Mouse (Mus musculus) MEL (cell line): ENCODE measurements around the gene Ubc. TPM values are rescaled to one million over a fixed set of nuclear protein-coding genes. Genes with fewer than 3 reads are reported as not detected.

Experiments used
- DNase-seq: peaks from one replicate; pipeline ENCODE4 v3.0.0; 2011; ENCODE audit warnings: low read depth, low spot score
- H3K27ac ChIP-seq: 2 replicates; pipeline ENCODE4 v1.5.1; 2012; ENCODE audit warnings: low read depth, mild to moderate bottlenecking, control low read depth, low read length, moderate library complexity; ENCODE audit not compliant: control insufficient read depth
- H3K27me3 ChIP-seq, 2 experiments: fragments of 150-350 bp in 1 of 2; sonication (generic) in 1 of 2; 2 replicates each; pipeline ENCODE4 v1.6.1; 2012; ENCODE audit warnings: low read length in 2 of 2, mild to moderate bottlenecking in 2 of 2, improper control_type of control experiment in 1 of 2, moderate library complexity in 1 of 2; ENCODE audit not compliant: insufficient read depth in 2 of 2, control insufficient read depth in 1 of 2
- H3K36me3 ChIP-seq, 2 experiments: 2 replicates each; pipeline ENCODE4 v1.6.1; 2012 to 2014; ENCODE audit warnings: low read length in 2 of 2, improper control_type of control experiment in 1 of 2, inconsistent platforms in 1 of 2, mild to moderate bottlenecking in 1 of 2; ENCODE audit not compliant: insufficient read depth in 2 of 2, control insufficient read depth in 1 of 2
- H3K4me1 ChIP-seq, 2 experiments: fragments of 150-350 bp in 1 of 2; sonication (generic) in 1 of 2; 2 replicates each; pipeline ENCODE4 v1.6.1; 2012; ENCODE audit warnings: low read length in 2 of 2, improper control_type of control experiment in 1 of 2, mild to moderate bottlenecking in 1 of 2; ENCODE audit not compliant: insufficient read depth in 2 of 2, control insufficient read depth in 1 of 2
- H3K4me3 ChIP-seq, 2 experiments: fragments of 150-350 bp in 1 of 2; sonication (generic) in 1 of 2; 2 replicates each; pipeline ENCODE4 v1.5.1; 2012; ENCODE audit warnings: low read depth in 2 of 2, low read length in 2 of 2, mild to moderate bottlenecking in 2 of 2, moderate library complexity in 2 of 2, control low read depth in 1 of 2, improper control_type of control experiment in 1 of 2; ENCODE audit not compliant: control insufficient read depth in 1 of 2, insufficient read depth in 1 of 2
- H3K79me2 ChIP-seq: 2 replicates; pipeline ENCODE4 v1.6.1; 2012; ENCODE audit warnings: mild to moderate bottlenecking, low read length, moderate library complexity; ENCODE audit not compliant: control insufficient read depth, poor library complexity, insufficient read depth
- H3K9ac ChIP-seq: 2 replicates; pipeline ENCODE4 v1.6.1; 2012; ENCODE audit warnings: low read depth, mild to moderate bottlenecking, control low read depth, low read length, moderate library complexity; ENCODE audit not compliant: control insufficient read depth, poor library complexity, severe bottlenecking
- H3K9me3 ChIP-seq: fragments of 150-350 bp; sonication (generic); replicated peaks from 2 replicates; pipeline ENCODE4 v1.6.1; 2012; ENCODE audit warnings: mild to moderate bottlenecking, low read length, improper control_type of control experiment, moderate library complexity; ENCODE audit not compliant: insufficient read depth
- BHLHE40 ChIP-seq: IDR thresholded peaks from 2 replicates; pipeline ENCODE4 v1.6.1; 2012; ENCODE audit warnings: low read depth, mild to moderate bottlenecking, inconsistent platforms, low read length, improper control_type of control experiment, borderline replicate concordance
- CHD1 ChIP-seq: IDR thresholded peaks from 2 replicates; pipeline ENCODE4 v1.6.1; 2012; ENCODE audit warnings: low read depth, mild to moderate bottlenecking, inconsistent platforms, low read length, improper control_type of control experiment
- CTCF ChIP-seq, 3 experiments: IDR thresholded peaks in 2 of 3; conservative IDR thresholded peaks in 1 of 3; 2 replicates each; pipeline ENCODE4 v1.5.1; 2011 to 2012; ENCODE audit warnings: low read length in 3 of 3, low read depth in 2 of 3, mild to moderate bottlenecking in 2 of 3, improper control_type of control experiment in 1 of 3, inconsistent platforms in 1 of 3, mixed read lengths in 1 of 3, moderate library complexity in 1 of 3; ENCODE audit not compliant: control insufficient read depth in 1 of 3, insufficient read depth in 1 of 3, poor library complexity in 1 of 3, severe bottlenecking in 1 of 3
- ELF1 ChIP-seq: IDR thresholded peaks from 2 replicates; pipeline ENCODE4 v1.6.1; 2014; ENCODE audit warnings: low read depth, mild to moderate bottlenecking, inconsistent platforms, low read length, improper control_type of control experiment, moderate library complexity
- ETS1 ChIP-seq: IDR thresholded peaks from 2 replicates; pipeline ENCODE4 v1.6.1; 2012; ENCODE audit warnings: low read depth, mild to moderate bottlenecking, inconsistent platforms, low read length, improper control_type of control experiment, moderate library complexity
- GABPA ChIP-seq: IDR thresholded peaks from 2 replicates; pipeline ENCODE4 v1.6.1; 2012; ENCODE audit warnings: low read depth, mild to moderate bottlenecking, inconsistent platforms, low read length, improper control_type of control experiment, moderate library complexity
- GATA1 ChIP-seq: IDR thresholded peaks from 2 replicates; pipeline ENCODE4 v1.6.1; 2011; ENCODE audit warnings: low read depth, low read length, improper control_type of control experiment
- HCFC1 ChIP-seq: IDR thresholded peaks from 2 replicates; pipeline ENCODE4 v1.6.1; 2012; ENCODE audit warnings: low read depth, mild to moderate bottlenecking, inconsistent platforms, low read length, improper control_type of control experiment, moderate library complexity
- KAT2A ChIP-seq: conservative IDR thresholded peaks from 2 replicates; pipeline ENCODE4 v1.6.1; 2012; ENCODE audit warnings: low read depth, low read length, improper control_type of control experiment, inconsistent platforms
- MAFK ChIP-seq: IDR thresholded peaks from 2 replicates; pipeline ENCODE4 v1.6.1; 2011; ENCODE audit warnings: low read depth, mild to moderate bottlenecking, low read length, improper control_type of control experiment, borderline replicate concordance
- MAZ ChIP-seq: IDR thresholded peaks from 2 replicates; pipeline ENCODE4 v1.6.1; 2012; ENCODE audit warnings: low read depth, mild to moderate bottlenecking, inconsistent platforms, low read length, improper control_type of control experiment
- MXI1 ChIP-seq: IDR thresholded peaks from 2 replicates; pipeline ENCODE4 v1.6.1; 2011; ENCODE audit warnings: mild to moderate bottlenecking, low read depth, low read length, improper control_type of control experiment
- MYB ChIP-seq: IDR thresholded peaks from 2 replicates; pipeline ENCODE4 v1.6.1; 2011; ENCODE audit warnings: mild to moderate bottlenecking, low read depth, low read length, improper control_type of control experiment
- MYC ChIP-seq: IDR thresholded peaks from 2 replicates; pipeline ENCODE4 v1.6.1; 2011; ENCODE audit warnings: low read depth, mild to moderate bottlenecking, low read length, improper control_type of control experiment, moderate library complexity
- POLR2A ChIP-seq, 2 experiments: IDR thresholded peaks; 2 replicates each; pipeline ENCODE4 v1.6.1; 2011 to 2012; ENCODE audit warnings: low read length in 2 of 2, mild to moderate bottlenecking in 2 of 2, control low read depth in 1 of 2, improper control_type of control experiment in 1 of 2, low read depth in 1 of 2, moderate library complexity in 1 of 2; ENCODE audit not compliant: control insufficient read depth in 1 of 2, insufficient read depth in 1 of 2, poor library complexity in 1 of 2
- POLR2AphosphoS2 ChIP-seq: IDR thresholded peaks from 2 replicates; pipeline ENCODE4 v1.6.1; 2011; ENCODE audit warnings: low read length, improper control_type of control experiment
- RAD21 ChIP-seq: IDR thresholded peaks from 2 replicates; pipeline ENCODE4 v1.6.1; 2011; ENCODE audit warnings: mild to moderate bottlenecking, low read depth, low read length, improper control_type of control experiment
- RCOR1 ChIP-seq: IDR thresholded peaks from 2 replicates; pipeline ENCODE4 v1.6.1; 2012; ENCODE audit warnings: low read depth, mild to moderate bottlenecking, inconsistent platforms, low read length, improper control_type of control experiment
- SIN3A ChIP-seq: IDR thresholded peaks from 2 replicates; pipeline ENCODE4 v1.6.1; 2012; ENCODE audit warnings: low read length, improper control_type of control experiment, inconsistent platforms
- SMC3 ChIP-seq: IDR thresholded peaks from 2 replicates; pipeline ENCODE4 v1.6.1; 2011; ENCODE audit warnings: low read depth, low read length, improper control_type of control experiment
- TAL1 ChIP-seq: IDR thresholded peaks from 2 replicates; pipeline ENCODE4 v1.6.1; 2012; ENCODE audit warnings: mild to moderate bottlenecking, inconsistent platforms, low read length, moderate library complexity, mixed read lengths
- TBP ChIP-seq: IDR thresholded peaks from 2 replicates; pipeline ENCODE4 v1.8.0; 2011; ENCODE audit warnings: low read depth, low read length, improper control_type of control experiment
- UBTF ChIP-seq: IDR thresholded peaks from 2 replicates; pipeline ENCODE4 v1.6.1; 2012; ENCODE audit warnings: low read depth, mild to moderate bottlenecking, inconsistent platforms, low read length, improper control_type of control experiment, moderate library complexity, borderline replicate concordance; ENCODE audit not compliant: insufficient read depth
- USF1 ChIP-seq: IDR thresholded peaks from 2 replicates; pipeline ENCODE4 v1.6.1; 2014; ENCODE audit warnings: low read depth, mild to moderate bottlenecking, inconsistent platforms, low read length, improper control_type of control experiment, moderate library complexity
- USF2 ChIP-seq, 2 experiments: IDR thresholded peaks; 2 replicates each; pipeline ENCODE4 v1.6.1; 2011 to 2012; ENCODE audit warnings: improper control_type of control experiment in 2 of 2, low read length in 2 of 2, borderline replicate concordance in 1 of 2, inconsistent platforms in 1 of 2, low read depth in 1 of 2, mild to moderate bottlenecking in 1 of 2; ENCODE audit not compliant: insufficient read depth in 1 of 2
- ZC3H11A ChIP-seq: IDR thresholded peaks from 2 replicates; pipeline ENCODE4 v1.6.1; 2012; ENCODE audit warnings: low read depth, mild to moderate bottlenecking, inconsistent platforms, low read length, improper control_type of control experiment
- ZKSCAN1 ChIP-seq: IDR thresholded peaks from 2 replicates; pipeline ENCODE4 v1.6.1; 2012; ENCODE audit warnings: low read depth, mild to moderate bottlenecking, inconsistent platforms, low read length, improper control_type of control experiment, moderate library complexity
- ZNF384 ChIP-seq: IDR thresholded peaks from 2 replicates; pipeline ENCODE4 v1.6.1; 2012; ENCODE audit warnings: low read depth, mild to moderate bottlenecking, inconsistent platforms, low read length, improper control_type of control experiment
- polyA plus RNA-seq, 2 experiments: library from polyadenylated mRNA; stranded (reverse) in 1 of 2; unstranded in 1 of 2; fragments of >175 nt in 1 of 2; fragments of >200 nt in 1 of 2; gene quantifications; 2 replicates each; pipeline versions ENCODE4 v1.2.1 to v1.2.4; 2012; ENCODE audit warnings: low replicate concordance in 2 of 2, low read depth in 1 of 2; ENCODE audit not compliant: insufficient read length in 2 of 2, insufficient read depth in 1 of 2, missing spikeins in 1 of 2
- total RNA-seq: library from RNA; depleted of rRNA; stranded (reverse); fragments of 300-350 nt; gene quantifications from 2 replicates; pipeline ENCODE4 v1.2.3, GENCODE M21; 2012

Gene Ubc
- total and polyA plus RNA-seq, 3 experiments = 113 to 1,075 (median 511) TPM

DNA sequence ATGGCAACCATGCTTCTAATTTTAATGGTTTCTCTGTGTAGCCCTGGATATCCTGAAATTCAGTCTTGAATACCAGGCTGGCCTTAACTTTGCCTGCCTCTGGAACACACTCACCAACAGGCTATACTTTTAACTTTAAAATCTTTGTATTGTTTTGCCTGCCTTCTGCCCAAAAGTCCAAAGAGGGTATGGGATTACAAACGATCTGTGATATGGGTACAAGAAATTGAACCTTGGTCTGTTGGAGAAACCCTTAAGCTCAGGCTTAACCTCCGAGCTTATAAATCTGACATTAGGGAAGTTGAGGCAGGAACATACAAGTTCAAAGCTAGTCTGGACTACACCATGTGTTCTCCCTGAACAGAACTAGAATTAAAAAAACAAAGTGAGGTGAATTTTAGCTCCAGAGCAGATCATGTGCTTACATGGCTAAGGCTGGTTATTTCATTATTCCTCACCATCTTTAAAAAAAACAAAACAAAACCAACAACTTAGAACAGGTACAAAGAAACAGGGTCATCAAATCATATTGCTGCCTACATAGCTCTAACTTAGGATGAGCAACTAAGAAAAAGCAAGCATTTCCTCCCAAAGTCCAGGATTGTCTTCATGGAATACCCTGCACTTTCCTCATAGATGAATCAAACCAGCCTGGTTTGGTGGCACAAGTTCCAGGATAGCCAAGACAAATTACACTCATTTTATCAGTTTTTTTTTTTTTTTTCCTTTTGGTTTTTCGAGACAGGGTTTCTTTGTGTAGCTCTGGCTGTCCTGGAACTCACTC, 6.2 kb downstream of the Ubc start (continued):
- TF ChIP-seq USF2 (IDR thresholded peaks at IDR 0.05; ENCODE audit: borderline replicate concordance in 1 of 2, insufficient read depth in 1 of 2, low read depth in 1 of 2, low read length in 2 of 2) (no peak), GATA1 (no peak), ZNF384 (peak; percentile 69), HCFC1 (no peak), ELF1 (no peak), MYB (peak; percentile 16), POLR2A (IDR thresholded peaks at IDR 0.05; ENCODE audit: control insufficient read depth in 1 of 2, insufficient read depth in 1 of 2, low read depth in 1 of 2, low read length in 2 of 2, poor library complexity in 1 of 2) (no peak), POLR2AphosphoS2 (peak; percentile 19), BHLHE40 (no peak)

DNA sequence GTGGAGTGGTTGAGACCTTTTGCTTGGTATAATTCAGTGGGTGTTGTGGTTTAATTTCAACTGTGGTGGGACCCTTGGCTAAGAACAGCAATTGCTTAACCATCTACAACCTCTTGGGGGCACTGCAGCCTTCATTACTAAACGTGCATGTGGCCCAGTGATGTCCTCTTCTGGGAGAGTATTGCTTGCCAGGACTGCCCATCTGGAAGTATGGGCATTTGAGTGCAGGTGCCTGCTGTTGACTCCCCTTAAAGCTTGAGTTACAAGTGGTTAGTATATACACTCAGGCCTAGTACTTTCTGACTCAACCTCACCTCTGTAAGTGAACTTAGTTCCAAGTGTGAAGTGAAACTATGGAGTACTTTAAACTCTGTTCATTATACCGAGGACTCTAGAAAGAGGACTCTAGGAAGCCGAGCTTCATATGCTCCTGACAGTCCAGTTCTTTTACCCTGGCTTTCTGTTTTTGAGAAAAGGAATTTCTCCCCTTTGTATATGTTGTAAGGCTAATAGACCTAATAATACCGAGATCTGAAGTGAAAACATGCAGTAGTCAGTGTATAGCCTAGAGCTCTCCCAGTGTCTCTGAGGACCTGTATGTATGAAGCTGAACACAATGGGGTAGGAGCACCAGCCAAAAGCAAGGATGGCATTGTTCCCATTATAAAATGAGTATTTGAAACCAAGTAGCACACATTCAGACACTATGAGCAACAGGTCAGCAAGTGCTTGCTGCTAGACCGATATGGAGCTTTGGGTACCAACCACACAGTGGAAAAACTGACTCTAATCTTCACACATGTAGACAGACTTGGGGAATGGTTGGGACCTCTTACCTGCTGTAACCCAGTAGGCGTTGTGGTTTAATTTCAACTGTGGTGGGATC, 7.1 kb downstream of the Ubc start:
- TF ChIP-seq UBTF (0 out of 2 replicates have a peak, but pooled peaks have one; percentile 62), MAFK (0 out of 2 replicates have a peak, but pooled peaks have one; percentile 5), ZC3H11A (peak; percentile 80), RCOR1 (no peak), BHLHE40 (peak; percentile 36; the same call in 1 of the 2 replicates), MXI1 (peak; percentile 70), ZKSCAN1 (0 out of 2 replicates have a peak, but pooled peaks have one; percentile 17), MYC (peak; percentile 92), TBP (0 out of 2 replicates have a peak, but pooled peaks have one; percentile 37), MAZ (peak; percentile 36; the same call in 1 of the 2 replicates), ETS1 (0 out of 2 replicates have a peak, but pooled peaks have one; percentile 25), CTCF (IDR thresholded peaks at IDR 0.05 in 2 of 3, conservative IDR thresholded peaks at IDR 0.05 in 1 of 3; ENCODE audit: control insufficient read depth in 1 of 3, insufficient read depth in 1 of 3, low read depth in 2 of 3, low read length in 3 of 3, poor library complexity in 1 of 3, severe bottlenecking in 1 of 3) (peak; percentile 80 to 93 (median 90)), USF1 (peak; percentile 22; the same call in 1 of the 2 replicates), ELF1 (no peak), GABPA (no peak), HCFC1 (no peak), SMC3 (peak; percentile 76), CHD1 (no peak), USF2 (IDR thresholded peaks at IDR 0.05; ENCODE audit: borderline replicate concordance in 1 of 2, insufficient read depth in 1 of 2, low read depth in 1 of 2, low read length in 2 of 2) (no peak), POLR2AphosphoS2 (peak; percentile 57), KAT2A (no peak), MYB (no peak; the same call in 1 of the 2 replicates), TAL1 (no peak), RAD21 (peak; percentile 92), SIN3A (peak; percentile 47; the same call in 1 of the 2 replicates)
- peak overlapping the region; percentile 28; the same call in 1 of the 2 replicates for H3K9ac ChIP-seq
- H3K4me1 ChIP-seq = peaks cover 0 to 3% of the 10 kb centered on the region in 2 experiments; a peak in 1 of 4 replicates
- H3K36me3 ChIP-seq = peaks cover 6 to 11% of the 10 kb centered on the region in 2 experiments
- H3K4me3 ChIP-seq = peak overlapping the region; percentile 8 to 29; a peak in 2 of 4 replicates
- H3K27ac ChIP-seq = peak overlapping the region; percentile 12
- no peaks in the 10 kb centered on the region for H3K9me3 ChIP-seq
- peaks cover 3% of the 10 kb centered on the region; the same call in 1 of the 2 replicates for H3K79me2 ChIP-seq
- no peaks in the 10 kb centered on the region for H3K27me3 ChIP-seq
- DNase-seq = peak; percentile 89
